Mouse (Mus musculus) liver, embryonic 11.5 days (tissue): Measurements from ENCODE around the gene Vwa5a. TPM values are rescaled to one million over a fixed set of nuclear protein-coding genes. Genes with fewer than 3 reads are reported as not detected.

Experiments used
- ATAC-seq: fragments of 200-750 bp; cut with Nextera tagmentation; replicated peaks from 2 replicates; pipeline ENCODE4 v1.8.0; 2017; ENCODE audit warnings: moderate number of reproducible peaks, mild to moderate bottlenecking, moderate TSS enrichment, moderate library complexity; ENCODE audit not compliant: low FRiP score
- DNase-seq: peaks from one replicate; pipeline ENCODE4 v3.0.0-alpha.2; 2017; ENCODE audit warnings: low spot score
- H3K27ac ChIP-seq: fragments of 300-500 bp; sonication (generic); 2 replicates; pipeline ENCODE4 v1.5.1; 2014; ENCODE audit warnings: mild to moderate bottlenecking, low read depth, low read length, control low read depth
- H3K27me3 ChIP-seq: fragments of 300-500 bp; sonication (generic); replicated peaks from 2 replicates; pipeline ENCODE4 v1.6.1; 2014; ENCODE audit warnings: low read length, mixed read lengths; ENCODE audit not compliant: control insufficient read depth, insufficient read depth
- H3K36me3 ChIP-seq: fragments of 300-500 bp; sonication (generic); 2 replicates; pipeline ENCODE4 v1.6.1; 2014; ENCODE audit warnings: mild to moderate bottlenecking, low read length, moderate library complexity, mixed read lengths; ENCODE audit not compliant: control insufficient read depth, insufficient read depth
- H3K4me1 ChIP-seq: fragments of 300-500 bp; sonication (generic); replicated peaks from 2 replicates; pipeline ENCODE4 v1.6.1; 2014; ENCODE audit warnings: low read length, mixed read lengths; ENCODE audit not compliant: control insufficient read depth, insufficient read depth
- H3K4me2 ChIP-seq: fragments of 300-500 bp; sonication (generic); 2 replicates; pipeline ENCODE4 v1.6.1; 2014; ENCODE audit warnings: mild to moderate bottlenecking, control low read depth, moderate library complexity
- H3K4me3 ChIP-seq: fragments of 300-500 bp; sonication (generic); 2 replicates; pipeline ENCODE4 v1.5.1; 2014; ENCODE audit warnings: low read depth, low read length, control low read depth
- H3K9ac ChIP-seq: fragments of 300-500 bp; sonication (generic); 2 replicates; pipeline ENCODE4 v1.6.1; 2014; ENCODE audit warnings: low read depth, low read length, control low read depth
- H3K9me3 ChIP-seq: fragments of 300-500 bp; sonication (generic); 2 replicates; pipeline ENCODE4 v1.6.1; 2016; ENCODE audit warnings: low read length, inconsistent platforms, mixed read lengths; ENCODE audit not compliant: control insufficient read depth
- WGBS: fragments of 180-500 bp; shearing (Covaris S2); extraction: QIAGEN DNeasy Blood & Tissue Kit; methylation state at CpG from one replicate; pipeline ENCODE4 v1.1.7; 2014; 5-methylcytosine and 5-hydroxymethylcytosine counted together
- polyA plus RNA-seq: library from polyadenylated mRNA; unstranded; fragments of >200 nt; fragmentation: Nextera tagmentation; extraction: Ambion mirVana; gene quantifications from 2 replicates; pipeline ENCODE4 v1.2.1, GENCODE M21; 2014

The Vwa5a gene
- polyA plus RNA-seq, 1 experiment from 2014 or later: 11.1 TPM

- Histone ChIP-seq H3K9me3 (no peaks in the 10 kb centered on the region), H3K36me3 (no peaks in the 10 kb centered on the region), H3K4me3 (no peak within 1 kb of the TSS), H3K4me1 (no peaks in the 10 kb centered on the region), H3K9ac (no peak within 1 kb of the TSS), H3K27me3 (no peaks in the 10 kb centered on the region), H3K4me2 (no peak within 1 kb of the TSS), H3K27ac (no peak within 1 kb of the TSS)
- DNase-seq: no peak
- ATAC-seq: no peak
These were observed 54.7 kb downstream of the Vwa5a start, which contains the start of gene Olfr921 for GRCm38 (mm10) chr9:38772768-38773167. TSS of gene Olfr921 (plus strand) at chr9:38773068.

- H3K4me2 ChIP-seq: no peak overlapping the region
- WGBS: 85% methylated on average over 2 of the region's 2 CpGs
- no peaks in the 10 kb centered on the region for H3K36me3 ChIP-seq
- H3K4me3 ChIP-seq: no peak overlapping the region
- H3K27me3 ChIP-seq: no peaks in the 10 kb centered on the region
- H3K9me3 ChIP-seq: no peaks in the 10 kb centered on the region
- H3K4me1 ChIP-seq: no peaks in the 10 kb centered on the region
- DNase-seq (no peak), ATAC-seq (no peak)
- no peak overlapping the region for H3K27ac ChIP-seq
- no peak overlapping the region for H3K9ac ChIP-seq
These were observed 74.6 kb downstream of the Vwa5a start for GRCm38 (mm10) chr9:38792689-38793088.

Other genes starting within 250 kb of the Vwa5a start
- not detected in 2 replicates for gene Olfr905, start 247.2 kb upstream of the Vwa5a start, polyA plus RNA-seq
- not detected in 2 replicates for gene Olfr906, start 231.2 kb upstream of the Vwa5a start, polyA plus RNA-seq
- gene Olfr907, start 222.5 kb upstream of the Vwa5a start, polyA plus RNA-seq: not detected in 2 replicates
- not detected in 2 replicates for gene Olfr911-ps1, start 196.7 kb upstream of the Vwa5a start, polyA plus RNA-seq
- not detected in 2 replicates for gene Olfr910, start 180.4 kb upstream of the Vwa5a start, polyA plus RNA-seq
- not detected in 2 replicates for gene Olfr912, start 138.1 kb upstream of the Vwa5a start, polyA plus RNA-seq
- gene Olfr913, start 125.5 kb upstream of the Vwa5a start, polyA plus RNA-seq: not detected in 2 replicates
- gene Olfr914, start 113.2 kb upstream of the Vwa5a start, polyA plus RNA-seq: not detected in 2 replicates
- gene Olfr916, start 58.4 kb upstream of the Vwa5a start, polyA plus RNA-seq: not detected in 2 replicates
- gene Olfr917, start 52.4 kb upstream of the Vwa5a start, polyA plus RNA-seq: not detected in 2 replicates
- gene Olfr918, start 43.7 kb upstream of the Vwa5a start, polyA plus RNA-seq: not detected in 2 replicates
- not detected in 2 replicates for gene Olfr919, start 14.6 kb upstream of the Vwa5a start, polyA plus RNA-seq
- gene Olfr920, start 34.0 kb downstream of the Vwa5a start, polyA plus RNA-seq: not detected in 2 replicates
- gene Olfr921, start 54.8 kb downstream of the Vwa5a start, polyA plus RNA-seq: not detected in 2 replicates
- not detected in 2 replicates for gene Olfr922, start 96.3 kb downstream of the Vwa5a start, polyA plus RNA-seq
- not detected in 2 replicates for gene Olfr923, start 108.3 kb downstream of the Vwa5a start, polyA plus RNA-seq
- not detected in 2 replicates for gene Olfr924, start 126.2 kb downstream of the Vwa5a start, polyA plus RNA-seq
- gene Olfr26, start 136.8 kb downstream of the Vwa5a start, polyA plus RNA-seq: not detected in 2 replicates
- gene Olfr926, start 158.9 kb downstream of the Vwa5a start, polyA plus RNA-seq: not detected in 2 replicates
- gene Olfr930, start 211.5 kb downstream of the Vwa5a start, polyA plus RNA-seq: not detected in 2 replicates